Mouse (Mus musculus): ENCODE measurements around the gene Gm20388. TPM values are rescaled to one million over a fixed set of nuclear protein-coding genes. Genes with fewer than 3 reads are reported as not detected.

Gm20388 gene
- total RNA-seq, 1 experiment = 27.0 TPM

GRCm38 (mm10) chr8:121477851-121478547, 1567.4 kb downstream of the Gm20388 start:
- TF ChIP-seq HCFC1 (IDR thresholded peaks at IDR 0.05; ENCODE audit: borderline replicate concordance, insufficient read depth, low read length) (no peak), CHD2 (IDR thresholded peaks at IDR 0.05; ENCODE audit: low read depth, low read length) (no peak), MAFK (IDR thresholded peaks at IDR 0.05; ENCODE audit: insufficient read depth, low read depth, low read length) (no peak), ZNF384 (IDR thresholded peaks at IDR 0.05; ENCODE audit: low read depth, low read length) (no peak), ZC3H11A (IDR thresholded peaks at IDR 0.05; ENCODE audit: borderline replicate concordance, low read depth, low read length) (no peak)
- no peak overlapping the region for H3K27ac ChIP-seq (ENCODE audit: insufficient read depth, low read depth, low read length, poor library complexity, severe bottlenecking)
- H3K9me3 ChIP-seq (ENCODE audit: control insufficient read depth, insufficient read depth, low read depth, low read length) = no peaks in the 10 kb centered on the region
- no peak for DNase-seq (ENCODE audit: low read depth, low spot score)
- in situ Hi-C loops (cut with MboI; ENCODE audit: low sequenced_read_pairs in 2 of 2, unreplicated experiment in 2 of 2) = no loop called here
- peak overlapping the region; percentile 41 for H3K9ac ChIP-seq (ENCODE audit: insufficient read depth, low read depth, low read length, poor library complexity, severe bottlenecking)
- H3K4me1 ChIP-seq (ENCODE audit: control insufficient read depth in 2 of 2, insufficient read depth in 2 of 2, low read length in 2 of 2, poor library complexity in 1 of 2) = peaks cover 0 to 11% of the 10 kb centered on the region in 2 experiments; a peak in 2 of 4 replicates
- H3K36me3 ChIP-seq (ENCODE audit: control insufficient read depth, insufficient read depth, low read length, poor library complexity, severe bottlenecking) = no peaks in the 10 kb centered on the region
- peak overlapping the region; percentile 5 to 34; a peak in 1 of 4 replicates for H3K4me3 ChIP-seq (ENCODE audit: insufficient read depth in 1 of 2, low read depth in 1 of 2, low read length in 2 of 2, poor library complexity in 1 of 2, severe bottlenecking in 1 of 2)

GRCm38 (mm10) chr8:121479144-121479543, 1568.5 kb downstream of the Gm20388 start:
- H3K9ac ChIP-seq (ENCODE audit: insufficient read depth, low read depth, low read length, poor library complexity, severe bottlenecking) = no peak overlapping the region
- no peak for DNase-seq (ENCODE audit: low read depth, low spot score)
- no peaks in the 10 kb centered on the region for H3K36me3 ChIP-seq (ENCODE audit: control insufficient read depth, insufficient read depth, low read length, poor library complexity, severe bottlenecking)
- peaks cover 0 to 8% of the 10 kb centered on the region in 2 experiments; a peak in 2 of 4 replicates for H3K4me1 ChIP-seq (ENCODE audit: control insufficient read depth in 2 of 2, insufficient read depth in 2 of 2, low read length in 2 of 2, poor library complexity in 1 of 2)
- H3K4me3 ChIP-seq (ENCODE audit: insufficient read depth in 1 of 2, low read depth in 1 of 2, low read length in 2 of 2, poor library complexity in 1 of 2, severe bottlenecking in 1 of 2) = no peak overlapping the region
- H3K27ac ChIP-seq (ENCODE audit: insufficient read depth, low read depth, low read length, poor library complexity, severe bottlenecking) = no peak overlapping the region
- TF ChIP-seq ZNF384 (IDR thresholded peaks at IDR 0.05; ENCODE audit: low read depth, low read length) (no peak), CHD2 (IDR thresholded peaks at IDR 0.05; ENCODE audit: low read depth, low read length) (no peak), HCFC1 (IDR thresholded peaks at IDR 0.05; ENCODE audit: borderline replicate concordance, insufficient read depth, low read length) (no peak), MAFK (IDR thresholded peaks at IDR 0.05; ENCODE audit: insufficient read depth, low read depth, low read length) (no peak), ZC3H11A (IDR thresholded peaks at IDR 0.05; ENCODE audit: borderline replicate concordance, low read depth, low read length) (no peak)
- in situ Hi-C loops (cut with MboI; ENCODE audit: low sequenced_read_pairs in 2 of 2, unreplicated experiment in 2 of 2) = no loop called here
- no peaks in the 10 kb centered on the region for H3K9me3 ChIP-seq (ENCODE audit: control insufficient read depth, insufficient read depth, low read depth, low read length)

- Histone ChIP-seq H3K27ac (ENCODE audit: insufficient read depth, low read depth, low read length, poor library complexity, severe bottlenecking) (no peak overlapping the region), H3K36me3 (ENCODE audit: control insufficient read depth, insufficient read depth, low read length, poor library complexity, severe bottlenecking) (no peaks in the 10 kb centered on the region), H3K9me3 (ENCODE audit: control insufficient read depth, insufficient read depth, low read depth, low read length) (no peaks in the 10 kb centered on the region), H3K9ac (ENCODE audit: insufficient read depth, low read depth, low read length, poor library complexity, severe bottlenecking) (no peak overlapping the region), H3K4me1 (ENCODE audit: control insufficient read depth in 2 of 2, insufficient read depth in 2 of 2, low read length in 2 of 2, poor library complexity in 1 of 2) (no peaks in the 10 kb centered on the region), H3K4me3 (ENCODE audit: insufficient read depth in 1 of 2, low read depth in 1 of 2, low read length in 2 of 2, poor library complexity in 1 of 2, severe bottlenecking in 1 of 2) (no peak overlapping the region)
- no peak for DNase-seq (ENCODE audit: low read depth, low spot score)
- in situ Hi-C loops (cut with MboI; ENCODE audit: low sequenced_read_pairs in 2 of 2, unreplicated experiment in 2 of 2) = no loop called here
- TF ChIP-seq ZNF384 (IDR thresholded peaks at IDR 0.05; ENCODE audit: low read depth, low read length) = no peak
- TF ChIP-seq CHD2 (IDR thresholded peaks at IDR 0.05; ENCODE audit: low read depth, low read length) = no peak
- no peak for TF ChIP-seq HCFC1 (IDR thresholded peaks at IDR 0.05; ENCODE audit: borderline replicate concordance, insufficient read depth, low read length)
- no peak for TF ChIP-seq MAFK (IDR thresholded peaks at IDR 0.05; ENCODE audit: insufficient read depth, low read depth, low read length)
- no peak for TF ChIP-seq ZC3H11A (IDR thresholded peaks at IDR 0.05; ENCODE audit: borderline replicate concordance, low read depth, low read length)
Observed at GRCm38 (mm10) chr8:121480411-121481031, 1569.9 kb downstream of the Gm20388 start.

GRCm38 (mm10) chr8:121484072-121484782, 1573.6 kb downstream of the Gm20388 start:
- no peak overlapping the region for H3K9ac ChIP-seq (ENCODE audit: insufficient read depth, low read depth, low read length, poor library complexity, severe bottlenecking)
- in situ Hi-C loops (cut with MboI; ENCODE audit: low sequenced_read_pairs in 2 of 2, unreplicated experiment in 2 of 2) = no loop called here
- H3K9me3 ChIP-seq (ENCODE audit: control insufficient read depth, insufficient read depth, low read depth, low read length) = no peaks in the 10 kb centered on the region
- no peak overlapping the region; a peak in 1 of 4 replicates for H3K4me3 ChIP-seq (ENCODE audit: insufficient read depth in 1 of 2, low read depth in 1 of 2, low read length in 2 of 2, poor library complexity in 1 of 2, severe bottlenecking in 1 of 2)
- H3K27ac ChIP-seq (ENCODE audit: insufficient read depth, low read depth, low read length, poor library complexity, severe bottlenecking) = no peak overlapping the region
- DNase-seq (ENCODE audit: low read depth, low spot score) = no peak
- TF ChIP-seq CHD2 (IDR thresholded peaks at IDR 0.05; ENCODE audit: low read depth, low read length) (no peak), HCFC1 (IDR thresholded peaks at IDR 0.05; ENCODE audit: borderline replicate concordance, insufficient read depth, low read length) (no peak), ZC3H11A (IDR thresholded peaks at IDR 0.05; ENCODE audit: borderline replicate concordance, low read depth, low read length) (no peak), ZNF384 (IDR thresholded peaks at IDR 0.05; ENCODE audit: low read depth, low read length) (no peak), MAFK (IDR thresholded peaks at IDR 0.05; ENCODE audit: insufficient read depth, low read depth, low read length) (no peak)
- H3K4me1 ChIP-seq (ENCODE audit: control insufficient read depth in 2 of 2, insufficient read depth in 2 of 2, low read length in 2 of 2, poor library complexity in 1 of 2) = no peaks in the 10 kb centered on the region
- H3K36me3 ChIP-seq (ENCODE audit: control insufficient read depth, insufficient read depth, low read length, poor library complexity, severe bottlenecking) = no peaks in the 10 kb centered on the region
